24 mouse cellular contexts compared by ENCODE assay signal in the genomic region with DNA sequence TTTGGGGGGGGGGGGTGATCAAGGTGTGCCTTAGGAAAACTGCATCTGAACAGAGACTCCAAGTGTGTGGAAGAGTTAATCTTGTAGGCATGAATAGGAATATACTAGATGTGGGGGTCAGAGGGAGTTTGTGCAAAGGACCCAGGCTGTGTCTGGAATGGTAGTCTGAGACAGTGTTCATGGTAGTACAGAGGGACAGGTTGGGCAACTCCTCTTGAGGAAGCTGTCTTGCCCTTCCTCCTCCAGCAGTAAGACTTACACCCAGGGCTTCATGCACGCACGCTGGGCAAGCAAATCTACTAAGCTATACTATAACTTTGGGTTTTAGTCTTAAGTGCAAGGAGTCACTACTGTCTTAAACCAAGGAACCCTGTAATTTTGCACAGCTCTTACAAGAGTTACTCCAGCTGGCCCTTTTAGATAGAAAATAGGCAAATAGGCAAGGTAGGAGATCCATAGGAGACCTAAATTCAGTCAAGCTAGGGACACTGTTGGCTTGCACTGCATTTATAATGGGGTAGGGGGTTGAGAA.
DNase-seq lines count a peak whose midpoint lies in the region; ATAC-seq and TF ChIP-seq lines count a peak whose summit lies in the region.
"Had no signal": no experiment of that assay in that cellular context is flagged by ENCODE, and none has a peak within 500 bp of the region (broad histone marks: within the 10 kb centered on the region; RNA-seq: fewer than 3 reads in every experiment).

No protein-coding gene starts in this region.

- intact Hi-C loops in gastrocnemius, adult 2 months (cut with DNase I): loop anchor here (2.0 kb wide), 2 partner anchors 172 to 270 kb away; a partner anchor contains a TSS

- no peak for TF ChIP-seq CTCF in gastrocnemius, adult 2 months (IDR thresholded peaks at IDR 0.05)

- H3K4me3 ChIP-seq in gastrocnemius, adult 2 months: no peak overlapping the region
- H3K4me3 ChIP-seq: heart, adult 2 months; left cerebral cortex, adult 2 months; liver, embryonic 15.5 days had no signal

- peak; percentile 54 for ATAC-seq in megakaryocyte, adult 5-6 weeks (ENCODE audit: poor library complexity, severe bottlenecking)

- H3K27ac ChIP-seq in gastrocnemius, adult 2 months: no peak overlapping the region
- H3K27ac ChIP-seq: embryonic facial prominence, embryonic 10.5 days; heart, adult 2 months; heart, embryonic 15.5 days; hindbrain, embryonic 15.5 days; left cerebral cortex, adult 2 months; limb, embryonic 15.5 days; liver, embryonic 15.5 days; macrophage had no signal

- peak; percentile 27 for DNase-seq in heart, adult 11 months
- no peak for DNase-seq in heart, adult 8-10 months (ENCODE audit: low spot score)
- peak; percentile 67 for DNase-seq in T-cell, adult 2 months (ENCODE audit: low spot score)
- DNase-seq in thymus, postnatal 14 days: peak; percentile 55
- no peak for DNase-seq in cerebellum, adult 9-11 months
- DNase-seq in right cerebral cortex, postnatal 10 days (ENCODE audit: low spot score in 2 of 2): no peak
- DNase-seq in gastrocnemius, adult 2 months: no peak
- DNase-seq: adrenal gland, postnatal 25 days; cerebellum, adult 8-10 months; gastrocnemius, postnatal 14 days; heart, adult 2 months; heart, postnatal 4 days; kidney, adult 18-20 months; left cerebral cortex, postnatal 4 days; right cerebral cortex, postnatal 14 days; spleen, adult 18-20 months had no signal

Comparison
In these comparisons a context has a peak if more than half of its experiments do, and no peak if none do; other contexts are left out.
1. DNase-seq: peak in heart, adult 11 months (single experiment), T-cell, adult 2 months (single experiment) and thymus, postnatal 14 days (single experiment); none in heart, adult 8-10 months (single experiment), cerebellum, adult 9-11 months (single experiment), right cerebral cortex, postnatal 10 days (0 of 2) and gastrocnemius, adult 2 months (single experiment).